Mouse (Mus musculus) kidney, embryonic 15.5 days (tissue): ENCODE results near the gene Slc35b4. TPM values are rescaled to one million over a fixed set of nuclear protein-coding genes. Genes with fewer than 3 reads are reported as not detected.

ENCODE experiments used
- ATAC-seq: fragments of 200-750 bp; cut with Nextera tagmentation; replicated peaks from 2 replicates; pipeline ENCODE4 v1.8.0; 2017; ENCODE audit warnings: moderate TSS enrichment; ENCODE audit not compliant: low FRiP score
- H3K27ac ChIP-seq: fragments of 300-500 bp; sonication (generic); 2 replicates; pipeline ENCODE4 v1.5.1; 2015; ENCODE audit warnings: mild to moderate bottlenecking, inconsistent platforms
- H3K27me3 ChIP-seq: fragments of 300-500 bp; sonication (generic); 2 replicates; pipeline ENCODE4 v1.6.1; 2015; ENCODE audit warnings: inconsistent platforms
- H3K36me3 ChIP-seq: fragments of 300-500 bp; sonication (generic); 2 replicates; pipeline ENCODE4 v1.6.1; 2015; ENCODE audit warnings: inconsistent platforms
- H3K4me1 ChIP-seq: fragments of 300-500 bp; sonication (generic); 2 replicates; pipeline ENCODE4 v1.6.1; 2015; ENCODE audit warnings: inconsistent platforms
- H3K4me2 ChIP-seq: fragments of 300-500 bp; sonication (generic); 2 replicates; pipeline ENCODE4 v1.6.1; 2015; ENCODE audit warnings: moderate library complexity, mild to moderate bottlenecking, inconsistent platforms
- H3K4me3 ChIP-seq: fragments of 300-500 bp; sonication (generic); replicated peaks from 2 replicates; pipeline ENCODE4 v1.5.1; 2015; ENCODE audit warnings: mild to moderate bottlenecking, inconsistent platforms
- H3K9ac ChIP-seq: fragments of 300-500 bp; sonication (generic); 2 replicates; pipeline ENCODE4 v1.6.1; 2015; ENCODE audit warnings: mild to moderate bottlenecking, inconsistent platforms
- H3K9me3 ChIP-seq: fragments of 300-500 bp; sonication (generic); replicated peaks from 2 replicates; pipeline ENCODE4 v1.6.1; 2016; ENCODE audit warnings: inconsistent platforms
- WGBS: fragments of 180-500 bp; shearing (Covaris S2); methylation state at CpG from one replicate; pipeline ENCODE4 v1.1.7; 2015; ENCODE audit warnings: mixed read lengths; 5-methylcytosine and 5-hydroxymethylcytosine counted together
- polyA plus RNA-seq: library from polyadenylated mRNA; unstranded; fragments of >200 nt; fragmentation: Nextera tagmentation; extraction: Ambion mirVana; gene quantifications from 2 replicates; pipeline ENCODE4 v1.2.1, GENCODE M21; 2015

The Slc35b4 gene
- polyA plus RNA-seq, 1 experiment from 2014 or later = 64.4 TPM

DNA sequence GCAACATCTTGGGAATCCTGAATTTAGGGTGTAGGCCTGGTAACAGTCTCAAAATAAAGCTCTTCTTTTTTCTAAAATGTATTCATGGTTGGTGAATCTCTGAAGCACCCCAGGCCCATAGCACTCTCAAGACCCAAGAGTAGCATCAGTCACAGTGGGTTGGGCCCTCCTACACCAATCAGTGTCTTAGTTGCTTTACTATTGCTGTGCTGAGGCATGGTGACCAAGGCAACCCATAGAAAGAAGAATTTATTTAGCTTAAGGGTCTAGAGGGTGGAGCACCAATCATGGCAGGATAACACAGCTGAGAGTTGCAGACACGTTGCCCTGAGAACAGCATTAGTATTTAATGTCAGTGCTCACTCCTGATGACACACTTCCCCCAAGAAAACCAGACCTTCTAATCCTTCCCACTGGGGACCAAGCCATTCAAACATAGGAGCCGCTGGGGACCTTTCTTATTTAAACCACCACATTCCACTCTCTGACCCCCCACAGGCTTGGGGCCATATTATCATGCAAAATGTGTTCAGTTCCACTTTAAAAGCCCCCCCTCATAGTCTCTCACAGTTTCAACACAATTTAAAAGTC lies 10.5 kb upstream of the Slc35b4 start:
- H3K4me1 ChIP-seq = peaks cover 4% of the 10 kb centered on the region; the same call in 1 of the 2 replicates
- H3K9me3 ChIP-seq = no peaks in the 10 kb centered on the region
- no peak overlapping the region for H3K4me2 ChIP-seq
- H3K36me3 ChIP-seq = no peaks in the 10 kb centered on the region
- no peak overlapping the region for H3K9ac ChIP-seq
- WGBS = 46% methylated on average over 2 of the region's 2 CpGs
- ATAC-seq = no peak
- H3K4me3 ChIP-seq = no peak overlapping the region
- no peak overlapping the region for H3K27ac ChIP-seq
- H3K27me3 ChIP-seq = no peaks in the 10 kb centered on the region

DNA sequence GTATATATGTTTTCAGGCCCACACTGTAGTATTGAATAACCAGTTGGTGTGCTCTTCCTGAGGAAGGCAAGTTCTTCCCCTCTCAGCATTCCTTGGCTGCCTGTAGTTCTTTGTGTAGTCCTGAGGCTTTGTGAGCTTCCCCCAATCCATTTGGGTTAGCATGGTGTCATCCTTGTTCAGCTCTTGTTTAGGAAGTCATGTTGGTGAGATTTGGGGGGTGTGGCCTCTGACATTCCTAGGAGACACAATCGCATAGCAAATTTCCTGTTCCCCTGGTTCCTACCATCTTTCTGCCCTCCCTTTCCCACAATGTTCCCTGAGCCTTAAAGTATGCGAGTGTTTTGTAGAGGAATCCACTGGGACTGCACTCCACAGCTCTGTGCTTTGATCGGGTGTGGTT lies 6.4 kb upstream of the Slc35b4 start:
- Histone ChIP-seq H3K27me3 (no peaks in the 10 kb centered on the region), H3K9ac (no peak overlapping the region), H3K36me3 (no peaks in the 10 kb centered on the region), H3K27ac (no peak overlapping the region), H3K4me2 (no peak overlapping the region), H3K4me1 (peaks cover 8% of the 10 kb centered on the region; the same call in 1 of the 2 replicates), H3K9me3 (no peaks in the 10 kb centered on the region), H3K4me3 (no peak overlapping the region)
- no peak for ATAC-seq
- 88% methylated on average over 3 of the region's 3 CpGs for WGBS

DNA sequence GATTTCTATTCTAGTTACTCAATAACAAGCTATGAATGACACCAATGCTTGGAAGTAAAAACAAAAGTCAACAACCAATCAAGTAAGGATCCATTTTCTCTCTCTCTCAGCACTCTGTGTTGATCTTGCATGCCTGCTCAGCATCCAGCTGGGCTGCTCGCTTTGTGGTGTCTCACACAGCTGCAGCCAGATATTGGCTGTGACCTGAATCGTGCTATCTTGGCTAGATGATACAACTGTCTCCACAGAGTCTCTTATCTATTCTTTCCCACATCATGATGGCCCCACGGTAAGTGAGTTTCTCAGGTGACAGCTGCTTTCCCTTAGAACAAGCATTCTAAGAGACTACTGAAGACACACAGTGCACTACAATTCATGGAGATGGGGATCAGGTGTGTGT lies 5.0 kb upstream of the Slc35b4 start:
- H3K4me2 ChIP-seq = no peak overlapping the region
- no peak for ATAC-seq
- H3K4me3 ChIP-seq = no peak overlapping the region
- no peaks in the 10 kb centered on the region for H3K9me3 ChIP-seq
- H3K4me1 ChIP-seq = peaks cover 17% of the 10 kb centered on the region
- H3K9ac ChIP-seq = no peak overlapping the region
- no peaks in the 10 kb centered on the region for H3K27me3 ChIP-seq
- H3K27ac ChIP-seq = no peak overlapping the region
- H3K36me3 ChIP-seq = no peaks in the 10 kb centered on the region
- WGBS = 79% methylated on average over 3 of the region's 3 CpGs

DNA sequence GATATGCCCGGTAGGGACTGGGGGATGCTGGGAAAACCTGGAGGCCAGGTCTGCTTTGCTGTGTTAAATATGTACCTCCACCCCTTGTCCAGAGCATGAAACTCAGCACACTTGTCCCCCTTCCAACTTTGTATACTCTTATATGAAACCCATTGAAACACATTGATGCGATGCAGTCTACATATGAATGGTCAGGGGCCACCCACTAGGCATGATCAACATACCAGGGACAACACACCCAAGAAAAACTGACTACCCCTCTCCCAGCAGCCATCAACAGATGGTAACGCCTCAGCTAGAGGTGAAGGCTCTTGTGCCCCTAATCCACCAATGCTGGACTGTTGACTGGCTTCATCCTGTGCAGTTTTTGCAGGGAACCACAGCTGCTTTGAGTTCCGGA lies 3.0 kb upstream of the Slc35b4 start:
- Histone ChIP-seq H3K4me2 (peak overlapping the region; percentile 25), H3K4me3 (0 out of 2 replicates have a peak overlapping the region, but pooled peaks have one; percentile 15), H3K27me3 (no peaks in the 10 kb centered on the region), H3K9ac (no peak overlapping the region), H3K27ac (peak overlapping the region; percentile 80), H3K36me3 (no peaks in the 10 kb centered on the region), H3K9me3 (no peaks in the 10 kb centered on the region), H3K4me1 (peaks cover 22% of the 10 kb centered on the region)
- no peak for ATAC-seq
- WGBS = 82% methylated on average over 4 of the region's 4 CpGs

DNA sequence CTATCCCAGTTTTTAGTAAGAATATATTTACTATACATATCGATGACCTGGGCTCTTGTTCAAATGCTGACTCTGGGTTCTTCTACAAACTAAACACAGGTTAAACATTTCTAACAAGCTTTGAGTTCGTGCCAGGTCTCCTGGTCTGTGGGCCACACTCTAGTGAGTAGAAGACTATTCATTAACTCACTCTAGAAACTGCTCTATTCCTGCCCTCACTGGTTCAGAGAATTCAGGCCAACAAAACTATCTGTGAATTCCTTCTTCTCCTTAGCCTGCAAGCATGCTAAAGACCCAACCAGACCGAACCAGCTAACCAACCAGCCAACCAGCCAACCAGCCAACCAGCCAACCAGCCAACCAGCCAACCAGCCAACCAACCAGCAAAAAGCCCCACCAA lies 2.1 kb upstream of the Slc35b4 start:
- Histone ChIP-seq H3K27ac (peak overlapping the region; percentile 88), H3K4me2 (peak overlapping the region; percentile 30), H3K27me3 (no peaks in the 10 kb centered on the region), H3K9ac (no peak overlapping the region), H3K9me3 (no peaks in the 10 kb centered on the region), H3K4me3 (no peak overlapping the region), H3K4me1 (peaks cover 27% of the 10 kb centered on the region), H3K36me3 (no peaks in the 10 kb centered on the region)
- peak; percentile 21; the same call in 1 of the 2 replicates for ATAC-seq
- WGBS = 60% methylated on average over 3 of the region's 3 CpGs

DNA sequence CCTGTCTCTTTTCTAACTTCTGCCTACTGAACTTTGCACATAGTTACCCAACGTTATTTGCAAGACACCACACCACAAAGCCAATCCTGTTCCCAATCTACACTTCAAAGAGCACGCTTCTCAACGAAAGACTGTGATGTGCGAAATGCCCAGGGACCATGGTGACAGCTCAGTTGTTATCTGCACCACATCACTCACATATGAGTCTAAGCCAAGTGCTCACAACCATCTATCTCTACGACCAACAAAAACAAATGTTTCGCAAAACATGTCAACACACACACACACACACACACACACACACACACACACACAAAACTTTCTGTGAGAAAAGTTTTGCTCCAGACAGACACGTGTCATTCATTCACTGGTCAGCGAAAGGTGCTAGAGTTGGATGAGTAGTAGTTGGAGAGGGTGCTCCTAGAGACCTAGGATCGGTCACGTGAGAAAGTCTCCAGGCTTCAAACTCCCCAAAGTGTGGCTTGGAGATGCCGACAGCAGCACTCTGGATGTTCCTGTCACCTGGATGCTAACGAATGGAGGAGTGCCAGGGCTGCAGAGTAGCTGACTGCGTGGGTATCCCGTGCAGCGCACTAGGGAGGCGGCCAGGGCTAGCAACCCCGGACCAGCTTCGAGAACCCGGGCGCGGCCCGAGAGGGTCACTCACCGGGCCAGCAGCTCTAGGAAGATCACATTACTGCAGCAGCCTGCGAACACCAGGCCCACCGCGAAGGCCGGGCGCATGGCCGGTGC lies 624 bp downstream of the Slc35b4 start:
- Histone ChIP-seq H3K27me3 (no peaks in the 10 kb centered on the region), H3K27ac (peak overlapping the region; percentile 88), H3K4me2 (peak overlapping the region; percentile 69), H3K9me3 (no peaks in the 10 kb centered on the region), H3K4me3 (peak overlapping the region; percentile 78), H3K4me1 (peaks cover 49% of the 10 kb centered on the region), H3K36me3 (no peaks in the 10 kb centered on the region), H3K9ac (peak overlapping the region; percentile 83)
- WGBS = 2% methylated on average over 29 of the region's 29 CpGs
- ATAC-seq = peak; percentile 85

DNA sequence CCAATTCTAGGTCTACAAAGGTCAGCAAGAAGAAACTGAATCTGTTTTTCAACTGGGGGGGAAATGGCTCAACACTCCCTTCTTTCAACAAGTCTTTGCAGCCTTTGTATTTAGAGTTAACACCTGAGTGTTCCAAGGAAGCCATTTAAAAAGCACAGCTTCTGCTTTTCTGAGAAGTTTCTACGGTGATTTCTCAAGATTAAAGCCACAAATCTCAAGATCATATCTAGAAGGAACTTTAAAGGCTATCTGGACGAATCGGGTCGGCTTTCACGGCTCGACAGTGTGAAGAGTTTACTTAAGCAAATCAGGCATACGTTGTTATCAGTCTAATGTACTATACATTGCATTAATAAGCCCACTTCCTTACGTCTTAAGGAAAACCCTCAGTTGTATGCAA lies 2.2 kb downstream of the Slc35b4 start:
- Histone ChIP-seq H3K4me3 (no peak overlapping the region), H3K4me2 (peak overlapping the region; percentile 18; the same call in 1 of the 2 replicates), H3K4me1 (peaks cover 51% of the 10 kb centered on the region), H3K27me3 (no peaks in the 10 kb centered on the region), H3K27ac (no peak overlapping the region), H3K36me3 (peaks cover 9% of the 10 kb centered on the region; the same call in 1 of the 2 replicates), H3K9me3 (no peaks in the 10 kb centered on the region), H3K9ac (no peak overlapping the region)
- 61% methylated on average over 8 of the region's 8 CpGs for WGBS
- no peak for ATAC-seq

DNA sequence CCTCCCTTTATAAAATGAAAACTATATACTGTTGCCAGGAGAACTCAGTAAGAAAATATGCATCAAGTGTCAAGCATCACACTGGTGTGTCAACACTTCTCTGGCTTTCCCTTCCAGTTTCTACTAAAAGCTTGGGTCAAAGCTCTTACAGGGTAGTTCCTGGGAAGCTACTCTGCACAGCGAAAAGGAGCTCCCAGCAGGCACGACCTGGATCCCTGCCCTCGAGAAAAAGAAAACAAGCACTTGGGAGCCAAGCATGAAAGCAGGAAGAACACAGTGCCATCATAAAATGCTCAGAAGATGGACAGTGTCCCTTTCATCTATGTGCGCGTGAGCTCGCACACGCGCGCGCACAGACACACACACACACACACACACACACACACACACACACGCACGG lies 3.7 kb downstream of the Slc35b4 start:
- Histone ChIP-seq H3K9ac (no peak overlapping the region), H3K27me3 (no peaks in the 10 kb centered on the region), H3K9me3 (no peaks in the 10 kb centered on the region), H3K27ac (peak overlapping the region; percentile 77; the same call in 1 of the 2 replicates), H3K36me3 (peaks cover 21% of the 10 kb centered on the region), H3K4me2 (no peak overlapping the region), H3K4me3 (no peak overlapping the region), H3K4me1 (peaks cover 47% of the 10 kb centered on the region)
- WGBS = 71% methylated on average over 10 of the region's 12 CpGs
- no peak for ATAC-seq

DNA sequence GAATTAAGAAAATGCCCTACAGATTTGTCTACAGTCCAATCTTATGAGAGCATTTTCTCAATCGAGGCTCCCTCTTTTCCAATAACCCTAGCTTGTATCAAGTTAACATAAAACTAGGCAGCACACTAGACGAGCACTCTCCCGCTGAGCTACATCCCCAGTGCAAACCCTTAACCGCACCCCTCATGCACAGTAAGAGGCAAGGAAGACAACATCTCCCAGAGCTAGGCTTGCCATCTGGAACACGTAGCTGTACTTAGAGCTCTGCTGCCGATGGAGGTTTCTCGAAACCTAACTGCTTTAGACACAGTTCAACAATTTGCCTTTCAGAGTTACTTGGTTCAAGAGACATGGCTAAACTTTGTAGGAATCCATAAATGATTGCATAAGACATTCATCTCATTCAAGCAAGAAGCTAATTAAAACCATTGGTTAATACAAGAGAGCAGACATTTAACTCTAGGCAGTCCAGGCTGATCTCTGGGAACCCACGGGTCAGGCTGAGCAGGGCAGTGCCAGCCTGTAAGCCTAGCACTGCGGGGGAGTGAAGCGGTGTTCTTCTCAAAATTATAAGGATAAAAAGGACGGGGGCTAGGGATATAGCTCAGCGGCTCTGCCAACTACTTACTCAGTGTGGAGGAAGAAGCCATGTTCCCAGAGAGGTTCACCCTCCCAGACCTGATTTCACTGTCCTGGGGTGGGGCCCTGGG lies 5.0 kb downstream of the Slc35b4 start:
- H3K27me3 ChIP-seq = no peaks in the 10 kb centered on the region
- no peaks in the 10 kb centered on the region for H3K9me3 ChIP-seq
- H3K9ac ChIP-seq = no peak overlapping the region
- H3K4me3 ChIP-seq = no peak overlapping the region
- peaks cover 33% of the 10 kb centered on the region for H3K36me3 ChIP-seq
- 73% methylated on average over 12 of the region's 12 CpGs for WGBS
- peak overlapping the region; percentile 77 for H3K27ac ChIP-seq
- no peak overlapping the region for H3K4me2 ChIP-seq
- H3K4me1 ChIP-seq = peaks cover 34% of the 10 kb centered on the region
- peak; percentile 55 for ATAC-seq

DNA sequence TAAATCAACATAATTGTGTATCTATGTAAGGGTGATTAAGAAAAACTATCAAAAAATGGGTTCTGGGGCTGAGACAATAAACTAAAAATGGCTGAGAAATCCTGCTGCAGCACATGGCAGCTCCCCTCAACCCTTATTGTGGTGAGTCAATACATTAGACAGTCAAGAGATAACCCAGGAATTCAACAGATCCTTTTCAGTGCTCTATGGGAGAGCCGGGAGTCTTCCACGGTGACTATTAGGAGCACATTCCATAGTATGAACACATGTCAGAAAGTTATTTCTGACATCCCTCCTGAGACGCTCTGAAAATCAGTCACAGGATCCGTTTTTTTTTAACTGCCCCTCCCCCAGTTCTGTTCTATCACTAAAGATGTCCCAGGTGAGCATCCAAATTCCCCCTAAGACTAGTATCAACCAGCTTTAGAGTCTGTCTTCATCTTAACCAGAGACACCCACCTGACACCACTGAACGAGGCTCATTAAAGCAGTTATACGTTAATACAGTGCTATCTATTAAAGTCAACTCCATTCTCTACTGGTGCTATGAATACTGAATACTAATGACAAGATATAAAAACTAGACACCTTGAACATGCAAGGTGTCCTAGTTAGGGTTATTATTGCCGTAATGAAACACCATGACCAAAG lies 5.9 kb downstream of the Slc35b4 start:
- no peak for ATAC-seq
- Histone ChIP-seq H3K4me2 (no peak overlapping the region), H3K9ac (no peak overlapping the region), H3K4me1 (peaks cover 33% of the 10 kb centered on the region), H3K36me3 (peaks cover 42% of the 10 kb centered on the region), H3K27me3 (no peaks in the 10 kb centered on the region), H3K27ac (peak overlapping the region; percentile 77), H3K4me3 (no peak overlapping the region), H3K9me3 (no peaks in the 10 kb centered on the region)
- 83% methylated on average over 7 of the region's 7 CpGs for WGBS

DNA sequence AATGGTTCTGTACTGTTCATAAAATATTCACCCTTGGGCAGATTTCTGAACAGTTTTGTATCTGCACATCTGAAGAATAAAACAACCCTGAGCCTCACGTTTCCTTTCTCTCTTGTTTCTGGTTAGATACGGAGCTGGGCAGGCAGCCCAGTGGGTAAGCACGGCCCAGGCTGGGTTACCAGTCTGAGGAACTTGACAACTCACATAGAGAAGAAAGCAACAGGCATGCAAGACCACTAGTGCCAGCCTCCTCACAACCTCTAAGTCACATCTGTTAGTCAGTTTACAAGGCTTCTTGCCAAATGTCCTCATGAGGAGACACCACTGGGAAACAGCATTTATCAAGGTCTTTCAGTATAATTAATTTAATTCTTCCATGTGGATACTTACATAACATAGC lies 8.1 kb downstream of the Slc35b4 start:
- H3K4me3 ChIP-seq = no peak overlapping the region
- 92% methylated on average over 3 of the region's 3 CpGs for WGBS
- no peak overlapping the region for H3K27ac ChIP-seq

DNA sequence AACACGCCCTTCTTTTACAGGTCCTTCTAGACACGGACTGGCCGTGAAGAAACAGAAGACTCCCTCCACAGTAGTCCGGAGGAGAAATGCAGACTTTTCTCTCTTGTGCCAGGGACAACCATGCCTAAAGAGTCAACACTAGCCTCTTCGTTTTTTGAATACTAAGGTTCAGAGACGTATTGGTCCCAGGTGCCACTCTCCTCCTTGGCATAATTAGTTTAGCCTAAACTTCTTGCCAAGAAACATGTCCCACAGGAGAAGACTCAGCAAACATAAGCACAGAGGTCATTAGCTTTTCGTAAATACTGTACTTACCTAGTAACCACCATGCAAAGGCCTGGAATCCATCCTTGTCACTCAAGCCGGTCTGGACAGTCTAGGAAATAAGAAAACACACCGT lies 13.9 kb downstream of the Slc35b4 start:
- Histone ChIP-seq H3K9ac (no peak overlapping the region), H3K27me3 (no peaks in the 10 kb centered on the region), H3K4me3 (no peak overlapping the region), H3K4me1 (peaks cover 5% of the 10 kb centered on the region; the same call in 1 of the 2 replicates), H3K9me3 (no peaks in the 10 kb centered on the region), H3K4me2 (no peak overlapping the region), H3K36me3 (peaks cover 95% of the 10 kb centered on the region), H3K27ac (no peak overlapping the region)
- WGBS = 85% methylated on average over 9 of the region's 9 CpGs
- ATAC-seq = no peak

More for the DNA sequence above, 8.1 kb downstream of the Slc35b4 start:
- no peaks in the 10 kb centered on the region for H3K27me3 ChIP-seq
- H3K9me3 ChIP-seq = no peaks in the 10 kb centered on the region
- H3K9ac ChIP-seq = no peak overlapping the region
- ATAC-seq = no peak
- H3K4me1 ChIP-seq = peaks cover 23% of the 10 kb centered on the region
- no peak overlapping the region for H3K4me2 ChIP-seq
- H3K36me3 ChIP-seq = peaks cover 62% of the 10 kb centered on the region
